Mouse (Mus musculus) neural tube, embryonic 13.5 days (tissue): ENCODE data around the gene Arl15. TPM values are rescaled to one million over a fixed set of nuclear protein-coding genes. Genes with fewer than 3 reads are reported as not detected.

ENCODE experiments used
- ATAC-seq: fragments of 200-750 bp; cut with Nextera tagmentation; 2 replicates; pipeline ENCODE4 v1.8.0; 2017; ENCODE audit warnings: low read depth, mild to moderate bottlenecking, moderate TSS enrichment, moderate library complexity
- H3K27ac ChIP-seq: fragments of 300-500 bp; sonication (generic); replicated peaks from 2 replicates; pipeline ENCODE4 v1.5.1; 2015; ENCODE audit warnings: moderate library complexity, mild to moderate bottlenecking, inconsistent platforms
- H3K27me3 ChIP-seq: fragments of 300-500 bp; sonication (generic); 2 replicates; pipeline ENCODE4 v1.6.1; 2015; ENCODE audit warnings: mild to moderate bottlenecking, inconsistent platforms
- H3K36me3 ChIP-seq: fragments of 300-500 bp; sonication (generic); 2 replicates; pipeline ENCODE4 v1.6.1; 2015; ENCODE audit warnings: mild to moderate bottlenecking, inconsistent platforms
- H3K4me1 ChIP-seq: fragments of 300-500 bp; sonication (generic); replicated peaks from 2 replicates; pipeline ENCODE4 v1.6.1; 2015; ENCODE audit warnings: inconsistent platforms
- H3K4me2 ChIP-seq: fragments of 300-500 bp; sonication (generic); 2 replicates; pipeline ENCODE4 v1.6.1; 2015; ENCODE audit warnings: inconsistent platforms, mild to moderate bottlenecking, moderate library complexity
- H3K4me3 ChIP-seq: fragments of 300-500 bp; sonication (generic); 2 replicates; pipeline ENCODE4 v1.5.1; 2015; ENCODE audit warnings: mild to moderate bottlenecking, inconsistent platforms
- H3K9ac ChIP-seq: fragments of 300-500 bp; sonication (generic); 2 replicates; pipeline ENCODE4 v1.6.1; 2015; ENCODE audit warnings: moderate library complexity, mild to moderate bottlenecking, inconsistent platforms
- H3K9me3 ChIP-seq: fragments of 300-500 bp; sonication (generic); 2 replicates; pipeline ENCODE4 v1.6.1; 2016; ENCODE audit warnings: inconsistent platforms
- WGBS: fragments of 180-500 bp; shearing (Covaris S2); methylation state at CpG from one replicate; pipeline ENCODE4 v1.1.7; 2015; 5-methylcytosine and 5-hydroxymethylcytosine counted together
- polyA plus RNA-seq: library from polyadenylated mRNA; unstranded; fragments of >200 nt; fragmentation: Nextera tagmentation; extraction: Ambion mirVana; gene quantifications from 2 replicates; pipeline ENCODE4 v1.2.1, GENCODE M21; 2015

The Arl15 gene
- polyA plus RNA-seq, 1 experiment from 2014 or later, result 14.8 TPM

DNA sequence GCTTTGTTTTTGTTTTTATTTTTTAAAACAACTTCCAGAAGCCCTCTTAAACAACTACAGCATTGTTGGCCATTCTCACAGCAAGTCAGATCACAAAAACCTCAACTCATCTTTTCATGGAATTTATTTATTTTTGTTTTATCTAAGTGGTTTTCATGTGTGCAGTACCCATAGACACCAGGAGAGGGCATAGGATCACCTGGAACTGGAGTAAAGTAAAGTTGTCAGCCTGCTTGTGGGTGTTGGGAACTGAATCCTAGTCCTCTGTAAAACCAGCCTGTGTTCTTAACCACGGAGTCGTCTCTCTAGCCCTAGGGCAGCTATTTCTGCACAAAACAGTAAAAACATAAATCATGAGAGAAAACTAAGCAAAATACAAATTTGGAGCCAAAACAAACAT lies 334.1 kb downstream of the Arl15 start:
- Histone ChIP-seq H3K9me3 (no peaks in the 10 kb centered on the region; the same call in 1 of the 2 replicates), H3K27ac (no peak overlapping the region), H3K36me3 (no peaks in the 10 kb centered on the region), H3K4me2 (no peak overlapping the region), H3K27me3 (no peaks in the 10 kb centered on the region), H3K4me3 (no peak overlapping the region), H3K9ac (no peak overlapping the region), H3K4me1 (no peaks in the 10 kb centered on the region)
- 90% methylated on average over 2 of the region's 2 CpGs for WGBS
- ATAC-seq, result no peak

DNA sequence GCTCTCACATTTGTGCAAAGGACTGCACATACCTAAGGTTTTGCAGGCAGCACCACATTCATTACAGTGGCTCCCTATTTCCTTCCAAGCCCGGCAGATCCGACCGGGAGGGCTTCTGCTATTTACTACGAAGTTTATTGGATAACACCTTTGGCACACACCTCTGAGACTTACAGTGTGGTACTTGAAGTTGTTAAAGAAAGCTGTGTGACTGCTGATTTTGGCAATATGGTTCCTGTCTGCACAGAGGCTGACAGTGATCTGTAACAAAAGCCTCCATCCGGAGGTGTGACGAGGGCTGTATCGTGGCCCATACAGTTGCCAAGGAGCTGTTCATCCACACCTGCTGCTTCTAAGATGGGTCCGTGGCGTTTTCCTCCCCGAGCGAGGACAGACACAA lies 335.7 kb downstream of the Arl15 start:
- Histone ChIP-seq H3K36me3 (no peaks in the 10 kb centered on the region), H3K4me1 (no peaks in the 10 kb centered on the region), H3K27me3 (no peaks in the 10 kb centered on the region), H3K4me3 (no peak overlapping the region), H3K27ac (no peak overlapping the region), H3K9ac (no peak overlapping the region), H3K4me2 (no peak overlapping the region), H3K9me3 (no peaks in the 10 kb centered on the region; the same call in 1 of the 2 replicates)
- 88% methylated on average over 11 of the region's 11 CpGs for WGBS
- ATAC-seq, result no peak

DNA sequence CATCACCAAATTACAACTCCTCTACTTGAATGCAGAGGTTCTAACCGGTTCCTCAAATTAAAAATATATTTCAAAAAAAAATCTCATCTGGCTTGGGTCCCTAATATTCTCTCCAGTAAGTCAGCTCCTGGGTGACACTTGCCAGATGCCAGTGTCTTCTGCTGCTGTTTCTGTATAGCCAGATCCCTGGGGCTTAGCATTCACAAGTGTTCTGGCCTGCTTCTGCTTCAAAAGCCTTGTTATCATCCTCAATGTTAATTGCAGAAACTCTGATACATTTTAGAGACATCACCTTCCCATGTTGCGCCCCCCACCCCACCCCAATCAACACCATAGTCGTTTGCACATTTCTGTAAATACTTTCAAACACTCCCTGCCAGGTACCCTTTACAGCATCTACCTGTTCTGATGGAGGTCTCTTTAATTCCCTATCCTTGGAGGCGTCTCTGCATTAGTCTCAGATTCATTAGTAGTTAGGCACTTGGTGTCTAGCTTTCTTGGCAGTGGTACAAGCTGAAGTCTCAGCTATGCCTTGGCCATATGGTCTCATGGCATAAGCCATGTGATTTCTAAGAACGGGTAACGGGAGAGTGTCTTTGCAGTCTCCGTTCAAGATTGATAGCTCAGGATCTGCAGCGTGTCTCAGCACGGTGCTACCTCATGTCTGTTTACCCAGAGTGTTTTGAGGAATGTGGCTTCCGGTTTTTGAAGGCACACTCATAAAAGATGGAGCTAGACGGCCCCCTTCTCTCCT lies 336.4 kb downstream of the Arl15 start:
- no peak overlapping the region for H3K27ac ChIP-seq
- no peaks in the 10 kb centered on the region for H3K27me3 ChIP-seq
- H3K36me3 ChIP-seq, result no peaks in the 10 kb centered on the region
- H3K9ac ChIP-seq, result no peak overlapping the region
- no peak overlapping the region for H3K4me3 ChIP-seq
- H3K4me2 ChIP-seq, result no peak overlapping the region
- no peaks in the 10 kb centered on the region for H3K4me1 ChIP-seq
- no peak for ATAC-seq
- 69% methylated on average over 11 of the region's 11 CpGs for WGBS
- no peaks in the 10 kb centered on the region; the same call in 1 of the 2 replicates for H3K9me3 ChIP-seq

DNA sequence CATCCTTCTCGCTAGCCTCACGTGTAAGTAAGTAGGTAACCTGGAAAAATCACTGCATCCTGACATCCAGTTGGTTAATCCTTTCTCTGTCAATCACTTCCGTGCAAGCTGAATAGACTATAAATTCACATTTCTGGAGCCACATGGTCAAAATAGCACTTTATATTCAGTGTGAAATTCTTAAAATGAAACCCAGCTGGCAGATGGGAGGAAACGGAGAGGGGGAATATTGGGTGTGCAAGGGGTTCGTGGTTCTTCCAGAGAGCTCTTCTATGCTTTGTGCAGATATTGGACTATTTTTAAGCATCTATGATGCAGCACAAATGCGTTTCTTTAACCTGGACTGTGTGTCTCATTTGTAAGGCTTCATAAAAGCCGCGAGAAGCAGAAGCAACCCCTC lies 344.6 kb downstream of the Arl15 start:
- Histone ChIP-seq H3K4me1 (peaks cover 16% of the 10 kb centered on the region), H3K27ac (no peak overlapping the region), H3K9ac (no peak overlapping the region), H3K4me2 (no peak overlapping the region), H3K4me3 (no peak overlapping the region), H3K27me3 (no peaks in the 10 kb centered on the region), H3K36me3 (no peaks in the 10 kb centered on the region), H3K9me3 (no peaks in the 10 kb centered on the region)
- ATAC-seq, result no peak
- 70% methylated on average over 8 of the region's 8 CpGs for WGBS

DNA sequence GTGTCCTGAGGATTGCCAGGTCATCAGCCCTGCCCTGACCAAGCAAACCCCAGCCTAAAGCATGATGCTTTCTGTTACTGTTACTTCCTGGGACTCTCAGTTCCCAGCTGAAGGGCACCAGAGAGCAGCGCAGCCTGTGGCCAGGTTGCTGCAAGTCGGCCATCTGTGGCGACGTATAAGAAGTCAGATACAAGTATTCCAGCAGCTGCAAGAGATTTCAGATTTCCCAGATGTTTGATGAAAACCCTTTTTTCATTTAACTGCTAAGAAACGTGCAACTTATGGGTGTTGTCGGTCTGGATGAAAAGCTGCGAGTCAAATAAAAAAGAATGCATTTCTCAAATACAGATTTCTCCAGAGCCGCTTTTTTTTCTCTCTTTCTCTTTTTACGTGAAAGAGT lies 345.3 kb downstream of the Arl15 start:
- no peak overlapping the region for H3K4me3 ChIP-seq
- peaks cover 22% of the 10 kb centered on the region for H3K4me1 ChIP-seq
- no peak overlapping the region for H3K9ac ChIP-seq
- WGBS, result 87% methylated on average over 9 of the region's 9 CpGs
- ATAC-seq, result no peak
- H3K36me3 ChIP-seq, result no peaks in the 10 kb centered on the region
- H3K27ac ChIP-seq, result no peak overlapping the region
- H3K27me3 ChIP-seq, result no peaks in the 10 kb centered on the region
- H3K4me2 ChIP-seq, result no peak overlapping the region
- no peaks in the 10 kb centered on the region for H3K9me3 ChIP-seq

DNA sequence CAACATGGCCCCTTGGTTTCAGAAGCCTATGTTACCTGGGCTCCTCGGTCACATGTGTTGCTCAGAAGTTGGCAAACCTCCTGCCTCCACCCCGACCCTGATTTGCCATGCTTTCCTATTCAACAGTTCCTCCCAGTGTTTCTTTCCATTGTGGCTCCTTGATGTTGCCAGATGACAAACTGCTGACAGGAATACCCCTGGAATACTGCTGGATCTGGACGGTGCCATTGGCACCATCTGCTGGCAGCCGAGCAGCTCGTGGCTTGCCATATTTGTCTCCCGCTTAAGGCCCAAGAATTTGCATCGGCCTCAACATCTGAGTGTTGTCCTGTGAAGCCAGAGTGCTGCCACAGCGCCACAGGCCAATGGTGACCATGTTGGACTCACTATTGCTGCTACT lies 348.5 kb downstream of the Arl15 start:
- Histone ChIP-seq H3K4me3 (no peak overlapping the region), H3K4me1 (peaks cover 31% of the 10 kb centered on the region), H3K4me2 (no peak overlapping the region), H3K36me3 (no peaks in the 10 kb centered on the region), H3K9ac (no peak overlapping the region), H3K27ac (no peak overlapping the region), H3K27me3 (no peaks in the 10 kb centered on the region), H3K9me3 (no peaks in the 10 kb centered on the region)
- no peak for ATAC-seq
- WGBS, result 81% methylated on average over 8 of the region's 8 CpGs

DNA sequence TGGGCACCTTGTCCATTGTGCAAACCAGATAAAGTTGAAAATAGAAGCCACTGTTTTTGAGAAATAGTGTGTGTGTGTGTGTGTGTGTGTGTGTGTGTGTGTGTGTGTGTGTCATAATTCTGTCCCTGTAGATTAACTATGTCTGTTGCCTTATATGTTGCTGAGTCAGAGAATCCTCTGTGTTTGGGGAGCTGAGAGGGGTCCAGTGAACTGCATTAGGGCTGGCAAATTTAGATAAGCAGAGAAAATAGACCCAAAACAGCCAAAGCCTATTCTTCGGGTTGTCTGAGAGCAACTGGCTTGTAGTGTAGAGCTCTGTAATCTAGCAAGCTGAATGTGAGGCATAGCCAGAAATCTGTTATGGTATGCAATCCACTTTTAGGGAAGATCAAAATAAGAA lies 348.9 kb downstream of the Arl15 start:
- H3K4me3 ChIP-seq, result no peak overlapping the region
- H3K4me1 ChIP-seq, result peaks cover 31% of the 10 kb centered on the region
- no peaks in the 10 kb centered on the region for H3K9me3 ChIP-seq
- H3K27ac ChIP-seq, result peak overlapping the region; percentile 42; the same call in 1 of the 2 replicates
- no peaks in the 10 kb centered on the region for H3K36me3 ChIP-seq
- H3K9ac ChIP-seq, result no peak overlapping the region
- ATAC-seq, result no peak
- no peak overlapping the region for H3K4me2 ChIP-seq
- WGBS, result 90% methylated on average over 1 of the region's 1 CpGs
- H3K27me3 ChIP-seq, result no peaks in the 10 kb centered on the region

DNA sequence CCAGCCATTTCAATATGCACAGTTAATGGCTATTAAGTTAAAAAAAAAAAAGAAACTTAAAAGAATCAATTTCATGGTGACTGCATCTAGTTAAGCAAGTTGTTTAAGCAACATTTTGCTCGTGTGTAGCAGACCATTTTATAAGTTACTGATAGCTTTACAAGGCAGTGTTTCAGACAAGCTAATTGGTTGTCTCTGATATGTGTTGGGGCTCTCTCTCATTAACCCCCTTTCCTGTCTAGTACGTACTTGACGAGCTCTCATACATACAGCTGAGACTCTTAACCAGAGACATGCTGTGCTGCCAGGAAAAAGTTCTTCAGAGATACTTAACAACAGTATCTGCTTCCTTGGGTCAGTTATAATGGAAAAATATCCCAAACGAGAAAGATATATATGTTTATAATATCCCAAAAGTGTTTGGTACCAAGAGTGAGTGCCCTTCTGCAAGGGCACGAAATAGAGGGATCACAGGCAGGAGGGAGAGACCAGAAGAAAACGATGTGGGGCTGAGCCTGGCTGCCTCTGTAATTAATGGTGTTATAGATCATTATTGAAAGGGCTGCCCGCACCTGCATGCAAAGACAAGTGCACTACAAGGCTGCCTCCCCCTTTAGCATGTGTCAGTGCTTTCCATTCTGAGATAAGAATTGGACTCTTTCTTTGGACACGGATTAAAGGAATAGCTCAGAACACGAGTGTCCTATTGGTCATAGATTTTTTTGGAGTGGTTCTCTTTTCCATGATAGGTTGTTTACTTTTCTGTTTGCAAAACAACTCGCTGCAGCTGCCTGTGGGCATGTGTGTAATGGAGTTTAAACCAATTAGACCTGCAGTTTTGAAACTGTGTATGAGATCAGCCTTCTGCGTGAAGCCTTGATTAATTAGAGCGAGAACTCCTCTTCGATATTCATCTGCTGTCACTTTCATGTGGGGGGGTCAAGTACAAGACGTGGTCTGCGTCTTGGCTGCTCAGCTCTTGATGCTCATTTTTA lies 350.0 kb downstream of the Arl15 start:
- peak; percentile 77; the same call in 1 of the 2 replicates for ATAC-seq
- Histone ChIP-seq H3K4me2 (no peak overlapping the region), H3K4me3 (no peak overlapping the region), H3K36me3 (no peaks in the 10 kb centered on the region), H3K27me3 (no peaks in the 10 kb centered on the region), H3K27ac (peak overlapping the region; percentile 39), H3K4me1 (peaks cover 26% of the 10 kb centered on the region), H3K9ac (no peak overlapping the region), H3K9me3 (no peaks in the 10 kb centered on the region)
- 52% methylated on average over 15 of the region's 15 CpGs for WGBS

DNA sequence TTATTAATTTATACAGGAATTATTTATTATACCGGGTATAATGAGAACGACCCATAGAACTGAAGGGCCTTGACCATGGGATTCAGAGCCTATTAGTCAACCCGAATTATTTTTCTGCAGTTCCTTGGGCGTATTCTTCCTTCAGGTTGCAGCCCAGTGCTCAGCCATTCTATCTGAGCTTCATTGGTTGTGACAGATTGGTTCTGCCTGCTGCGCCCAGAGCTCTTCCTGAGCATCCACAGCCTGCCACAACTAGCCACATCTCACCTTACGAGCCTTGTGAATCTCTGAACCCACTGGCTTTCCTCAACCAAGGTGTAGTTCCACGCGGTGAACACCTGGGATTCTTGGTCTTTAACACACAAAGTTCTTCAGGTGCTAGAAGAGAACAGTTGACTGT lies 350.9 kb downstream of the Arl15 start:
- Histone ChIP-seq H3K36me3 (no peaks in the 10 kb centered on the region), H3K4me1 (peaks cover 25% of the 10 kb centered on the region), H3K4me2 (no peak overlapping the region), H3K9me3 (no peaks in the 10 kb centered on the region), H3K27ac (no peak overlapping the region), H3K9ac (no peak overlapping the region), H3K4me3 (no peak overlapping the region), H3K27me3 (no peaks in the 10 kb centered on the region)
- WGBS, result 86% methylated on average over 8 of the region's 8 CpGs
- ATAC-seq, result no peak

DNA sequence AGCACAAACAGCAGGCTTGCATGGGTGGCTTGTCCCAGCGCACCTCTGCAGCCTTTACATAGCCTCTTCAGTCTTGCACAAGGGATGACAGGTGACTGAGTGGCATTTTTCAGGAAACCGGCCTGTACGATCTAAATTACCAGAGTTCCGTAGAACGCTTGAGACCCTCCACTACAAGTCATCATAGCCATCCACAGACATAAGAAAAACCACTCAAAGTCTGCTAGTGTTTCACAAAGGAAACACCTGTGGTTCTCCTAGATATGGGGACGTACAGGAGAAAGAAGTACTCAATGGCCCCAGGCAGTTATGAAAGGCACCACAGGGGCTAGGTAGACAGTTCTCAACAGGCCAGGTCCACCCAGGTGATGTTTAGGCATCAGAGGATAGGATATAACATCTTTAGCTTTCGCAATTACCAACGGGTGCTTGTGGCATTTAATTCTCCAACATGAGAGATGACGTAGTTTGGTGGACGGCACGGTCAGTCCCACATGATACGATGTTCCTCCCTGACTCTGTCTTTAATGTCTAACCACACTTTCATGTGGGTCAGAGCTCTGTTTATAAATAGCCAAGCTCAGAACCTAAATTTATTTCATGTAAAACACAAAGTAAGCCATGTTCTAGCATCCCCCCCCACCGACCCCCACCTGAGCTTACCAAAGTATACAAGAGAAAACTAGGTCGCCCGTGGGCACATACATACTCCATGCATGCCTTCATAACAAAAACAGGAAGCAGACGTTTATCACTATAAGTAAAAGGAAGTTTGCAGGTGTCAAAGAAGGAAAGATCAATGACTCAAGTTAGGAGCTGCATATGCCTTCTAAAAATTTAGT lies 356.8 kb downstream of the Arl15 start:
- no peak for ATAC-seq
- no peaks in the 10 kb centered on the region for H3K4me1 ChIP-seq
- H3K27me3 ChIP-seq, result no peaks in the 10 kb centered on the region
- H3K9me3 ChIP-seq, result no peaks in the 10 kb centered on the region
- no peak overlapping the region for H3K4me3 ChIP-seq
- H3K36me3 ChIP-seq, result peaks cover 6% of the 10 kb centered on the region
- H3K9ac ChIP-seq, result no peak overlapping the region
- H3K4me2 ChIP-seq, result no peak overlapping the region
- WGBS, result 92% methylated on average over 16 of the region's 16 CpGs
- H3K27ac ChIP-seq, result no peak overlapping the region

DNA sequence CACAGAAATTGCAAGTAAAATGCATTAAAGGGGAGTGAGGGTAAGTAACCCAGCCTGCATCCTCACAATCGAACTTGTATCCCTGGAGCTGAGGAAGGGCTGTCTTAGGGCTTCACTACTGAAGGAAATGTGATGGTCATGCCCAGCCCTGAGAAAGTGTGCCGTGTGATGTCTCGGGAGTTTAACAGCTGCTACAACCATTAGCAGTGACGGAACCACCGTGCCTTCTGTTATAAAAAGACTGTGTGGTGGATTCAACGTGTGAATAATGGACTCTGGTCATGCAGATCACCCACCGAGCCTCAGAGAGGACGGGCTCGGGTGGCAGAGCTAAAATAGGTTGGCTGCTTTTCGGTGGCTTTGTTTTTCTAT lies 357.4 kb downstream of the Arl15 start:
- no peak for ATAC-seq
- peaks cover 3% of the 10 kb centered on the region; the same call in 1 of the 2 replicates for H3K4me1 ChIP-seq
- no peak overlapping the region for H3K27ac ChIP-seq
- H3K4me2 ChIP-seq, result no peak overlapping the region
- 47% methylated on average over 10 of the region's 10 CpGs for whole genome bisulfite sequencing
- no peaks in the 10 kb centered on the region for H3K9me3 ChIP-seq
- H3K27me3 ChIP-seq, result no peaks in the 10 kb centered on the region
- H3K36me3 ChIP-seq, result peaks cover 6% of the 10 kb centered on the region
- H3K9ac ChIP-seq, result no peak overlapping the region
- H3K4me3 ChIP-seq, result no peak overlapping the region
